Mouse (Mus musculus) liver, postnatal 0 days (tissue): ENCODE measurements at regions not wholly inside any gene's neighbourhood (a gene's known extent, or its start where the extent isn't known, plus 50 kb on each side); places are given as distances from the start of the nearest gene placed in this dataset.

Experiments used
- ATAC-seq: fragments of 200-750 bp; cut with Nextera tagmentation; 2 replicates; pipeline ENCODE4 v1.8.0; 2017; ENCODE audit warnings: mild to moderate bottlenecking, moderate library complexity
- DNase-seq: peaks from one replicate; pipeline ENCODE4 v3.0.0-alpha.2; 2016
- H3K27ac ChIP-seq: fragments of 300-500 bp; sonication (generic); 2 replicates; pipeline ENCODE4 v1.5.1; 2014; ENCODE audit warnings: antibody characterized with exemption, moderate library complexity, mild to moderate bottlenecking, low read depth
- H3K27me3 ChIP-seq: fragments of 300-500 bp; sonication (generic); 2 replicates; pipeline ENCODE4 v1.6.1; 2014; ENCODE audit warnings: low read length, control low read depth, mixed read lengths; ENCODE audit not compliant: insufficient read depth
- H3K36me3 ChIP-seq: fragments of 300-500 bp; sonication (generic); replicated peaks from 2 replicates; pipeline ENCODE4 v1.6.1; 2014; ENCODE audit warnings: mild to moderate bottlenecking, control low read depth, low read length, moderate library complexity, mixed read lengths; ENCODE audit not compliant: insufficient read depth
- H3K4me1 ChIP-seq: fragments of 300-500 bp; sonication (generic); 2 replicates; pipeline ENCODE4 v1.6.1; 2014; ENCODE audit warnings: antibody characterized with exemption, mild to moderate bottlenecking, control low read depth; ENCODE audit not compliant: insufficient read depth
- H3K4me2 ChIP-seq: fragments of 300-500 bp; sonication (generic); 2 replicates; pipeline ENCODE4 v1.6.1; 2014; ENCODE audit warnings: low read depth, mild to moderate bottlenecking, low read length, moderate library complexity, mixed read lengths
- H3K4me3 ChIP-seq: fragments of 300-500 bp; sonication (generic); 2 replicates; pipeline ENCODE4 v1.5.1; 2014; ENCODE audit warnings: low read depth, low read length
- H3K9ac ChIP-seq: fragments of 300-500 bp; sonication (generic); replicated peaks from 2 replicates; pipeline ENCODE4 v1.6.1; 2014; ENCODE audit warnings: mild to moderate bottlenecking, moderate library complexity
- H3K9me3 ChIP-seq: fragments of 300-500 bp; sonication (generic); 2 replicates; pipeline ENCODE4 v1.6.1; 2016; ENCODE audit warnings: mild to moderate bottlenecking, control low read depth, low read length, mixed read lengths
- CTCF ChIP-seq: sonication (generic); IDR thresholded peaks from 2 replicates; pipeline ENCODE4 v1.5.1; 2016; ENCODE audit warnings: antibody characterized with exemption, low read depth
- EP300 ChIP-seq: IDR thresholded peaks from 2 replicates; pipeline ENCODE4 v1.6.1; 2016; ENCODE audit warnings: antibody characterized with exemption, low read depth, mild to moderate bottlenecking
- WGBS: fragments of 180-500 bp; shearing (Covaris S2); extraction: QIAGEN DNeasy Blood & Tissue Kit; methylation state at CpG from one replicate; pipeline ENCODE4 v1.1.7; 2014; ENCODE audit not compliant: insufficient replicate concordance; 5-methylcytosine and 5-hydroxymethylcytosine counted together

DNA sequence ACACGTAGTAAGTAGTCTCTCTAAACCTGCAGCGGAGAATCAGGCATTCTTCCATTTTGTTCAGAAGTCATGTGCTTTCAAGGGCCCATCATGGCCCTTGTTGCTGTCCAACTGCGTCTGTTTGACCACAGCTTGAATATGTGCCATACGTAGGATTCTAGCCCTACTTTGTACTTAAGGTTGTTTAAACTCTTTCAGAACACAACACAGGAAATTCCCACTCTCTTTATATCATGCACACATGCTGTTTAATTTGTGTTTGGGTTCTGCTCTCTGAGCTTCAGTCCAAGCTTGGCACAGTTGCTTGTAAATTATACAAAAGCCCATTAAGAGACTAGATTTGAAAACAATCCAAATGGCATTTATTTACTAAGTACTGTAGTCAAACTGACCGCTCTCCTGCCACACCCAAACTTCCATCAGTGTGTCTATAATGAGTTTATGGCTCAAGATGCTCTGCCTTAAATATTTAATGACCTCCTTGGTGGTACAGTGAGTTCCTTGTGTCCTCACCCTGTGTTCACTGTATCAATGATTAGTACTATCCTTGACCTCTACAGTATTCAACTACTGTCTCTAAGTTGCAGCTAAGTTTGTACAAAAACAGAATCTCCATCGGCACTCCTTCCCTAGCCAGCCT lies 76.4 kb upstream of the 4933415F23Rik start:
- TF ChIP-seq CTCF, result no peak
- TF ChIP-seq EP300, result no peak
- Histone ChIP-seq H3K9me3 (no peaks in the 10 kb centered on the region), H3K27me3 (no peaks in the 10 kb centered on the region), H3K4me2 (no peak overlapping the region), H3K4me1 (0 out of 2 replicates have a peak, but pooled peaks cover 2% of the 10 kb centered on the region), H3K9ac (no peak overlapping the region), H3K27ac (no peak overlapping the region), H3K36me3 (no peaks in the 10 kb centered on the region), H3K4me3 (no peak overlapping the region)
- DNase-seq (no peak), ATAC-seq (no peak)
- WGBS, result 78% methylated on average over 6 of the region's 6 CpGs

DNA sequence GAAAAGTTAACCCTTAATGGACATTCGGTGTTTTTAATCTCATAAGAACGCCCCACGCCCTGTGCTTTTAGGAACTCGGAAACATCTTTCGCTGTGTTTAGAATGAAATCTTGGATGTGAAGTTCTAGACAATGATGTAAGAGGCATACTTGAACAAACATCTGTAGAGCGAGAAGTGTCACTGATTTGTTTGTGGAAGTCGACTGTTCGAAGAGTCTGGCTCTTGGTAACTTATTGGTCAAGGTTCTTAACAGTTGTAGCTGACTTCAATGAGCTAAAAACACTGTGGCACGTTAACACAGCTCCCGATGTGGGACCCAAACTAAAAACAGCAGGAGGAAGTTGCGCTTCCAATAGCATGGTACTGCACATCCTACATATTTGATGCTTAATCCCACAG lies 72.0 kb upstream of the 4933415F23Rik start:
- Histone ChIP-seq H3K36me3 (no peaks in the 10 kb centered on the region), H3K27ac (no peak overlapping the region), H3K27me3 (no peaks in the 10 kb centered on the region), H3K9me3 (no peaks in the 10 kb centered on the region), H3K4me1 (0 out of 2 replicates have a peak, but pooled peaks cover 2% of the 10 kb centered on the region), H3K4me2 (no peak overlapping the region), H3K4me3 (no peak overlapping the region), H3K9ac (no peak overlapping the region)
- DNase-seq, result no peak
- WGBS, result 74% methylated on average over 11 of the region's 11 CpGs
- no peak for TF ChIP-seq CTCF
- no peak for TF ChIP-seq EP300
- ATAC-seq, result no peak

DNA sequence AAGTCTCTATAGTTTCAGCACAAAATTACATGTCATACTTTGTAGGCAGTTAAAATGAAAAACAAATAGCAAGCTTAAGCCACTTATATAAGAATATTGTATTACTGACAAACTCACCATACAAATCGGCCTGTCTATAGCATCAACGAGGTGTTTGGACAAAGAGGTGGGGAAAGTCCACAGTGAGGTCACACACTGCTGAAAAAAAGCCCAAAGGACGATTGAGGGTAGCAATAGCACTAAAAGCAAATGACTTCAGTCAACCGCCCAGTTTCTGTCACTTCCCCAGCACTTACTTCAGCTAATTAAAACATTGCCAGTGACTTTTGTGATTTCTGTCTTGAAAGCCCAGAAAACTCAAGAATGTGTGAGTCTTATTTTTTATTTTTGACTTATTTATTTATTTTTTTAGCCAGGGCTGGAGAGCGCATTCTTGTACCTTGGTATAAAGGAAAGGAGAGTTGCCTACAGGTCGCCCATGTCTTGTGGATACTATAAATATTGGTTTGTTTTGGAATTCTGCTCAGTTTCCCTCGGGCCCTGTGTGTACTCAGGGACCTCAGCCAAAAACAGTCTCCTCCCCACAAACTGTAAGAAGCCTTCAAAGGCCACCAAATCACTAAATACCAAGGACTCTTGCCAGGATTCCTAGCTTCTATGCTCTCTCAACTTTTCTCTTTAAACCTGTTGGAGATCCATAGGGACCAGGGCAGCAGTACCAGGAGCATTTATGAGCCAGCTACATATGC lies 71.2 kb upstream of the 4933415F23Rik start:
- H3K4me1 ChIP-seq, result 0 out of 2 replicates have a peak, but pooled peaks cover 2% of the 10 kb centered on the region
- H3K4me2 ChIP-seq, result no peak overlapping the region
- H3K27ac ChIP-seq, result peak overlapping the region; percentile 48
- H3K9me3 ChIP-seq, result no peaks in the 10 kb centered on the region
- H3K9ac ChIP-seq, result no peak overlapping the region
- H3K36me3 ChIP-seq, result no peaks in the 10 kb centered on the region
- H3K4me3 ChIP-seq, result no peak overlapping the region
- TF ChIP-seq CTCF (no peak), EP300 (no peak)
- ATAC-seq, result peak; percentile 72
- WGBS, result 50% methylated on average over 7 of the region's 7 CpGs
- no peaks in the 10 kb centered on the region for H3K27me3 ChIP-seq
- no peak for DNase-seq

DNA sequence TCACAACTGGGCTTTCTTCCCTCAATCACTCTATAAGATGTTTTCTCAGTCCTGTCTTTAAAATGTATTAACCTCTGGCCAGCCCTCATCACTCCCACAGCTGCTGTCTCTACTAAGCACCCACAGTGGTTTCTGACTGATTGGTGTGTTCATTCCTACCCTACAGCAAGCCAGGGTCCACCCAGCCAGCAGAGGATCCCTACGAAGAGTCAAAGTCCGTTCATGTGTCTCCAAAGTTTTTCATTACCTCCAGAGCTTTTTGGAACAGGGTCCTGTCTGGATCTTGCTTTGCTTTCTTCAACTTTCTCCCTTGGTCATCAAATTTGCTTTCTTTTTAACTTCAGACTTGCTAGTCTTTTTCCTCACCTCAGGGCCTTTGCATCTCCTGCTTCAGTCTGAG lies 69.3 kb upstream of the 4933415F23Rik start:
- ATAC-seq (no peak), DNase-seq (no peak)
- Histone ChIP-seq H3K4me1 (0 out of 2 replicates have a peak, but pooled peaks cover 2% of the 10 kb centered on the region), H3K9me3 (no peaks in the 10 kb centered on the region), H3K4me2 (no peak overlapping the region), H3K27ac (no peak overlapping the region), H3K27me3 (no peaks in the 10 kb centered on the region), H3K36me3 (no peaks in the 10 kb centered on the region), H3K9ac (no peak overlapping the region), H3K4me3 (no peak overlapping the region)
- TF ChIP-seq EP300 (no peak), CTCF (no peak)
- 96% methylated on average over 2 of the region's 2 CpGs for WGBS

DNA sequence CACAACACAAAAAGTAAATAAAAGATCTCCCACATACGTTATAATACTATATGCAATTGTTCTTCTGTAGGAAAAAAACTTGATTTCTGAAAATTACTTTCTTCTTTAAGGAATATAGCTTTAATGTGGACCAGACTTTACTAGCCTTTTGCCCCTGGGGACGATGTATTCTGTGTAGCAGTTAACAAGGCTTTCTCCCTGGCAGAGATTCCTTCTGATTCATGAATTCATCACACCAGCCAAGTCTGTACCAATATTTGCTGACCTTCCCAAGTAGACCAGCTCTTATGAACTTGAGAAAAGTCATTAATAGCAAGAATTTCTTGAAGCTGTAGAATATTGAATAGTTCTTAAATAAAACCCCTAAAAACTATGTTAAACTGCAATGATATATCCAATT lies 68.7 kb upstream of the 4933415F23Rik start:
- TF ChIP-seq EP300, result no peak
- TF ChIP-seq CTCF, result no peak
- ATAC-seq, result no peak

DNA sequence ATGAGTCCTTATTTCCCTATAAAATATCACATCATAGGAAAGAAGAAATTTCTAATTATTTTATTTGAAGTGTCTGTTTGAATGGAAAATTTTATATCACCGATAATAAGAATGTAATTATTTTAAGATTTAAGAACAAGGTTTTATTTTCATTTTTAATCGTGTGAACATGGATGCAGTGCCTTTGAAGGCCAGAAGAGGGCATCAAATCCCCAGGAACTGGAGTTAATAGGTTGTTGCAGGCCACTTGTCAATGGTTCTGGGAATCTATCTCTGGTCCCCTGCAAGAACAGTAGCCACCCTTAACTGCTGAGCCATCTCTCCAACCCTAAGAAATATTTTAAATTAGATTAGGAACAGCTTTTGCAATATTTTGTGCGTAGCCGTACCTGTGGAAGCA lies 66.5 kb upstream of the 4933415F23Rik start:
- Histone ChIP-seq H3K27ac (no peak overlapping the region), H3K4me3 (no peak overlapping the region), H3K9ac (no peak overlapping the region), H3K4me2 (no peak overlapping the region), H3K36me3 (no peaks in the 10 kb centered on the region), H3K9me3 (no peaks in the 10 kb centered on the region), H3K4me1 (0 out of 2 replicates have a peak, but pooled peaks cover 2% of the 10 kb centered on the region), H3K27me3 (no peaks in the 10 kb centered on the region)
- WGBS, result 79% methylated on average over 4 of the region's 4 CpGs
- TF ChIP-seq EP300, result no peak
- peak; percentile 54 for TF ChIP-seq CTCF
- ATAC-seq (no peak), DNase-seq (no peak)

More for the DNA sequence above, 68.7 kb upstream of the 4933415F23Rik start:
- Histone ChIP-seq H3K4me2 (no peak overlapping the region), H3K27me3 (no peaks in the 10 kb centered on the region), H3K36me3 (no peaks in the 10 kb centered on the region), H3K27ac (no peak overlapping the region), H3K9ac (no peak overlapping the region), H3K9me3 (no peaks in the 10 kb centered on the region), H3K4me3 (no peak overlapping the region), H3K4me1 (0 out of 2 replicates have a peak, but pooled peaks cover 2% of the 10 kb centered on the region)
- 68% methylated on average over 2 of the region's 2 CpGs for WGBS
- no peak for DNase-seq
